Comparison of ENCODE assay signal across 8 mouse cellular contexts in the genomic region with DNA sequence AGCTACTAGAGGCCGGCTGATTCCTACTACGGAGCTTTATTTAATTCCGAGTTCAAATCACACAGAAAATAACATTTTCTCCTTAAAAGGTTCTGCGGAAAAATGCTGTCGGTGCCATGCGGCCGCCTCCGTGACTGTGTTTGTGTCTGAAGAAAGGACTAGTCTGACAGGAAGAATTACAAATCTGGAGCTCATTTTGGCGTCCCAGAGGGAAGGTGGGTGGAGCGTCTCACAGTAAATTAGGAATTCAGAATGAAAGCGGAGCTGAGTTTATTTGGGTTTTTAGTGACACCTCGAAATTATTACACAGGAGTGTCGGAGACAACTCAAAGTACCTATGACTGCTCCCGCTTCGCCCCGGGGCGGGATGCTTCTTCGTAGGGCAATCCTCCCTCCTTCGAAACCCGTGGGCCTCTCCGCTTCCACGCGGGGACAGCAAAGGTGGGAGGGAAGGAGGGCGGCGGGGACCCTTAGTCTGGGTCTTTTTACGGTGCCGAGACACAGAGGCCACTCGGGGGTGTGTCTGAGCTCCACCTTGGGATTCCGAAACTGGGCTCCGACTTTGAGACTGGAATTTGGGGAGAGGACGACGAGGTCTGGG. TPM values are rescaled to one million over a fixed set of nuclear protein-coding genes. Genes with fewer than 3 reads are reported as not detected.
A peak's percentile ranks its signal among the peaks of the same experiment; 100 is the strongest.
DNase-seq lines count a peak whose midpoint lies in the region; ATAC-seq and TF ChIP-seq lines count a peak whose summit lies in the region.

No protein-coding gene starts in this region.

- peak overlapping the region; percentile 62 for H3K27ac ChIP-seq in bone marrow macrophage, adult 2 months (ENCODE audit: insufficient read depth, low read depth, low read length)
- no peak overlapping the region for H3K27ac ChIP-seq in forebrain, embryonic 11.5 days (ENCODE audit: low read depth, low read length)
- H3K27ac ChIP-seq in heart, embryonic 16.5 days (ENCODE audit: low read length), result peak overlapping the region; percentile 71
- H3K27ac ChIP-seq in liver, embryonic 11.5 days (ENCODE audit: low read depth, low read length), result no peak overlapping the region

- H3K4me3 ChIP-seq in bone marrow macrophage, adult 2 months (ENCODE audit: insufficient read depth, low read length), result peak overlapping the region; percentile 85
- peak overlapping the region; percentile 92 for H3K4me3 ChIP-seq in forebrain, embryonic 11.5 days (ENCODE audit: low read depth, low read length)
- peak overlapping the region; percentile 97 for H3K4me3 ChIP-seq in heart, embryonic 16.5 days (ENCODE audit: low read length)
- peak overlapping the region; percentile 90 for H3K4me3 ChIP-seq in liver, embryonic 11.5 days (ENCODE audit: low read depth, low read length)

- under 1% methylated on average over 32 of the region's 32 CpGs for WGBS in forebrain, embryonic 11.5 days
- 1% methylated on average over 32 of the region's 32 CpGs for WGBS in heart, embryonic 16.5 days
- WGBS in liver, embryonic 11.5 days, result 1% methylated on average over 32 of the region's 32 CpGs

- DNase-seq in CD4-positive helper T cell, adult 2 months (ENCODE audit: low read depth, low spot score), result peak; percentile 48
- DNase-seq in forebrain, embryonic 11.5 days (ENCODE audit: low spot score), result peak; percentile 63
- peak; percentile 62 for DNase-seq in kidney, postnatal 14 days
- DNase-seq in liver, embryonic 11.5 days (ENCODE audit: low spot score), result peak; percentile 62
- DNase-seq in natural killer cell, adult 2 months (ENCODE audit: low spot score in 2 of 2), result peak; percentile 10 to 17
- DNase-seq in thymus, postnatal 0 days (ENCODE audit: low spot score), result peak; percentile 56

- no peaks in the 10 kb centered on the region for H3K27me3 ChIP-seq in forebrain, embryonic 11.5 days (ENCODE audit: control insufficient read depth, insufficient read depth, low read length)
- H3K27me3 ChIP-seq in heart, embryonic 16.5 days (ENCODE audit: control insufficient read depth, insufficient read depth, low read length), result 0 out of 2 replicates have a peak, but pooled peaks cover 2% of the 10 kb centered on the region
- H3K27me3 ChIP-seq in liver, embryonic 11.5 days (replicated peaks; ENCODE audit: control insufficient read depth, insufficient read depth, low read length), result no peaks in the 10 kb centered on the region; the same call in 1 of the 2 replicates

- peak overlapping the region; percentile 69 for H3K4me2 ChIP-seq in forebrain, embryonic 11.5 days (ENCODE audit: low read depth, low read length, severe bottlenecking)
- H3K4me2 ChIP-seq in heart, embryonic 16.5 days (ENCODE audit: low read depth, low read length), result peak overlapping the region; percentile 94
- peak overlapping the region; percentile 99 for H3K4me2 ChIP-seq in liver, embryonic 11.5 days

- H3K9ac ChIP-seq in forebrain, embryonic 11.5 days (ENCODE audit: low read length), result peak overlapping the region; percentile 95
- H3K9ac ChIP-seq in heart, embryonic 16.5 days (ENCODE audit: low read length), result peak overlapping the region; percentile 81
- H3K9ac ChIP-seq in liver, embryonic 11.5 days (ENCODE audit: low read depth, low read length), result peak overlapping the region; percentile 70

- H3K4me1 ChIP-seq in bone marrow macrophage, adult 2 months (ENCODE audit: control insufficient read depth, insufficient read depth, low read length), result peaks cover 40% of the 10 kb centered on the region
- H3K4me1 ChIP-seq in forebrain, embryonic 11.5 days (replicated peaks; ENCODE audit: control insufficient read depth, insufficient read depth, low read length), result peaks cover 5% of the 10 kb centered on the region; the same call in 1 of the 2 replicates
- peaks cover 17% of the 10 kb centered on the region for H3K4me1 ChIP-seq in heart, embryonic 16.5 days (ENCODE audit: control insufficient read depth, insufficient read depth, low read length)
- H3K4me1 ChIP-seq in liver, embryonic 11.5 days (replicated peaks; ENCODE audit: control insufficient read depth, insufficient read depth, low read length), result peaks cover 5% of the 10 kb centered on the region; the same call in 1 of the 2 replicates

- no peak for TF ChIP-seq POLR2A in bone marrow macrophage, adult 2 months (IDR thresholded peaks at IDR 0.05; ENCODE audit: borderline replicate concordance, low read depth, low read length)

- no peaks in the 10 kb centered on the region for H3K9me3 ChIP-seq in forebrain, embryonic 11.5 days (ENCODE audit: control insufficient read depth, low read length)
- no peaks in the 10 kb centered on the region for H3K9me3 ChIP-seq in heart, embryonic 16.5 days (replicated peaks; ENCODE audit: control insufficient read depth, low read length)
- no peaks in the 10 kb centered on the region for H3K9me3 ChIP-seq in liver, embryonic 11.5 days (ENCODE audit: control insufficient read depth, low read length)

- peak; percentile 16; the same call in 1 of the 2 replicates for ATAC-seq in forebrain, embryonic 11.5 days (replicated peaks; ENCODE audit: low FRiP score)
- no peak for ATAC-seq in heart, embryonic 16.5 days (replicated peaks; ENCODE audit: extremely low read depth, insufficient read depth, low FRiP score)
- peak; percentile 1; the same call in 1 of the 2 replicates for ATAC-seq in liver, embryonic 11.5 days (replicated peaks; ENCODE audit: low FRiP score)

- TF ChIP-seq CTCF in bone marrow macrophage, adult 2 months (IDR thresholded peaks at IDR 0.05; ENCODE audit: low read depth, low read length), result no peak

- no peaks in the 10 kb centered on the region for H3K36me3 ChIP-seq in forebrain, embryonic 11.5 days (ENCODE audit: control insufficient read depth, insufficient read depth, low read length)
- no peaks in the 10 kb centered on the region for H3K36me3 ChIP-seq in heart, embryonic 16.5 days (ENCODE audit: control insufficient read depth, insufficient read depth)
- no peaks in the 10 kb centered on the region for H3K36me3 ChIP-seq in liver, embryonic 11.5 days (ENCODE audit: control insufficient read depth, insufficient read depth, low read length)

RNA-seq across cellular contexts. Expression of a gene that starts 0.9 kb away (rescaled TPM):
- 52.0 and 52.1 TPM in 2 replicates for polyA plus RNA-seq in bone marrow macrophage, adult 2 months (2012; ENCODE audit: insufficient read depth, insufficient read length, missing spikeins)
- polyA plus RNA-seq in forebrain, embryonic 11.5 days (2014; fragmentation: Nextera tagmentation; extraction: Ambion mirVana), result 95.4 and 103 TPM in 2 replicates
- polyA plus RNA-seq in heart, embryonic 16.5 days (2015; fragmentation: Nextera tagmentation; extraction: Ambion mirVana), result 20.3 and 20.6 TPM in 2 replicates
- polyA plus RNA-seq in liver, embryonic 11.5 days (2014; fragmentation: Nextera tagmentation; extraction: Ambion mirVana), result 24.3 and 26.3 TPM in 2 replicates
- polyA plus RNA-seq in thymus, postnatal 0 days (2015; fragmentation: Nextera tagmentation; extraction: Ambion mirVana), result 25.7 and 26.6 TPM in 2 replicates

Comparison
In these comparisons a context has a peak if more than half of its experiments do, and no peak if none do; other contexts are left out.
1. H3K27ac ChIP-seq: peak in bone marrow macrophage, adult 2 months (single experiment) and heart, embryonic 16.5 days (single experiment); none in forebrain, embryonic 11.5 days (single experiment) and liver, embryonic 11.5 days (single experiment).
2. Peak in every context shown above with its lines, with median percentiles within 50 percentile points of each other: DNase-seq, H3K4me3 ChIP-seq, H3K4me2 ChIP-seq and H3K9ac ChIP-seq.